Mouse (Mus musculus): ENCODE results near the gene Ifitm6. TPM values are rescaled to one million over a fixed set of nuclear protein-coding genes. Genes with fewer than 3 reads are reported as not detected.
"Not testable (repeated sequence)": the region's sequence is repeated elsewhere in the genome, so short reads cannot be mapped to it uniquely, and the experiment has no call there.

Gene Ifitm6
- total RNA-seq, 2 experiments from 2014 or later = 22.5 to 48.1 TPM

DNA sequence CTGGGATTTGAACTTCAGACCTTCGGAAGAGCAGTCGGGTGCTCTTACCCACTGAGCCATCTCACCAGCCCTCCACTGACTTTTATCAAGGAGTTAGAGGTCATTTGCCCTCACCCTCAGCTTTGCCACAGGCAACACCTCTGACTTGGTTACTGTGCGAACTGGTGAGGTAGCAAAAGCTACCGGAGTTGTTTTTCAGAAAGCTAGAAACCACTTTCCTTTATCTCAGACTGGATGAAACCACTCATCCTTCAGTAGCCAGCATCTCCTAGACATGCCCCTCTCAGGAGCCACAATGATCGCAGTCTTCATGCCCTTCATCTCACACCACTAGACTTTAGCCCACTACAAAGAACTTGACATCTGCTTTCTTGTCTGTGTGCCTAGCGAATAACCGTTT is 34.8 kb downstream of the Ifitm6 start:
- no peak for ATAC-seq (replicated peaks; ENCODE audit: poor library complexity, severe bottlenecking)

GRCm38 (mm10) chr7:140981704-140982103 is 36.0 kb downstream of the Ifitm6 start:
- peak; percentile 99 for ATAC-seq (replicated peaks; ENCODE audit: poor library complexity, severe bottlenecking)

DNA sequence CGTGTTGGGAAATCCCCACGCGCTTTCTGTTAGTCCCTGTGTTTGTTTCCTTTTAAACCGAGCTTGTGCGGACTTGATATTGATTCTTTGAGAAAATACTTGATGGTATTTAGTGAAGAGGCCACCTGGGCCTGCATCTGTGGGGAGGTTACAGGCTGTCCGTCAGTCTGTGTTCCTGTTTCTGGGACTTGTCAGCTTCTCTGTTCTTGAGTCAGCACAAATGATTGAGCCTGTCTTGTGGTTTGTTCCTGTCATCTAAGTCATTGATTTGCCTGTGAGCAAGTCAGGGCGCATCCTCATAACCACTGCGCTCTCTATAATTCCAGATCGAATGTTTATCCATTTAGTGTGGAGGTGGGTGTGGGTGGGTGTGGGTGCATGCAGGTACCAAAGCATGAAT is 41.0 kb downstream of the Ifitm6 start:
- peak; percentile 61 for ATAC-seq (replicated peaks; ENCODE audit: poor library complexity, severe bottlenecking)

GRCm38 (mm10) chr7:140975465-140975864 is 42.3 kb downstream of the Ifitm6 start:
- no peak for ATAC-seq (replicated peaks; ENCODE audit: poor library complexity, severe bottlenecking)

DNA sequence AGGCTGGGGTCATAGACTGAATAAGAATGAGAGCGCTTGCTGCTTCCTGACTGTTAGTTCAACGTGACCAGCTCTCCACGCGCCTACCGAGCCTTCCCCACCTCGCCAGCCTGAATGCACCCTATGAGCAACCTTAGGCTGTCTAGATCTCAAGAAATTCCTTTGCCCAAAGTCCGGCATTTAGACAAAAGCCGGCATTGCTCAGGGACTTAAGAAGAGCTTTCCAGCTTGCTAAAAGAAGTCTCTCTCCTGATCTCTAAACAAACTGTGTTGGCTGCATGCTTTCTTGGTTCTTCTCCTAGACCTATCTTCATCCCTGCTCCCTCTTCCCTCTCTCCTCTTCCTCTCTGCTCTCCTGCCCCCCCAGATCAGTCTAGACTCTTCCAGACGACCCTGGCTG is 42.8 kb downstream of the Ifitm6 start:
- no peak for ATAC-seq (replicated peaks; ENCODE audit: poor library complexity, severe bottlenecking)

- ATAC-seq (replicated peaks; ENCODE audit: poor library complexity, severe bottlenecking) = no peak
These were observed 44.1 kb downstream of the Ifitm6 start for GRCm38 (mm10) chr7:140973396-140974165.

- ATAC-seq (replicated peaks; ENCODE audit: poor library complexity, severe bottlenecking) = peak; percentile 18
These were observed 46.1 kb downstream of the Ifitm6 start for GRCm38 (mm10) chr7:140971479-140972171.

DNA sequence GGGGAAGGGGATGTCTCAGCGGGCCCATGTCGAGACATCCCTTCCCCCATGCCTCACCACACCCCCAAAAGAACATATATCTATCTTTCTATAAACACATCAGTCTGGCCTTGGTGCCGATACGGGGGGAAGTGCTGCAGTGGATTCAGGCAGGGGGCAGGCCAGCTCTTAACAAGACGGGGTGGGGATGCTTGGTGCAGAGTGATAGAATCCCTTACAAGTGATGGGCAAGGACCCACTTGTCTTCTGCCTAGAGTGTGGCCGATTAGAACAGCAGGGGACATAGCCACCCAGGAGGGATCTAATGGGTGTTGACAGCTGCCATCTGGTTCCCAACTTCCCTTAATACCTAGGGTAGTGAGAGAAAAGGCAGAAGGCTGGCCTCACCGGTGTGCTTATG is 46.8 kb downstream of the Ifitm6 start:
- peak; percentile 45; the same call in 1 of the 2 replicates for ATAC-seq (replicated peaks; ENCODE audit: poor library complexity, severe bottlenecking)

GRCm38 (mm10) chr7:140968710-140969109 is 49.0 kb downstream of the Ifitm6 start:
- not testable (repeated sequence) for ATAC-seq (replicated peaks; ENCODE audit: poor library complexity, severe bottlenecking)

GRCm38 (mm10) chr7:140967862-140968591 is 49.7 kb downstream of the Ifitm6 start:
- ATAC-seq (replicated peaks; ENCODE audit: poor library complexity, severe bottlenecking) = peak; percentile 77

GRCm38 (mm10) chr7:140966921-140967320 is 50.8 kb downstream of the Ifitm6 start, which contains the start of gene Ifitm1:
Gene Ifitm1, plus strand, starts transcription at chr7:140967221.
- no peak for ATAC-seq (replicated peaks; ENCODE audit: poor library complexity, severe bottlenecking)

Other genes starting within 250 kb of the Ifitm6 start
Only the 30 nearest of the 31 such genes appear.
- 0.56 and 3.1 TPM in 2 replicates for gene Syce1, start 230.1 kb downstream of the Ifitm6 start, total RNA-seq (2014; fragmentation: Nextera tagmentation)
- not detected in 2 replicates for gene Syce1, start 230.1 kb downstream of the Ifitm6 start, total RNA-seq (2017)
- gene Zfp941, start 195.7 kb downstream of the Ifitm6 start, total RNA-seq (2014; fragmentation: Nextera tagmentation) = 0.58 and 1.4 TPM in 2 replicates
- 1.1 and 1.7 TPM in 2 replicates for gene Zfp941, start 195.7 kb downstream of the Ifitm6 start, total RNA-seq (2017)
- not detected in 2 replicates for gene Urah, start 182.9 kb downstream of the Ifitm6 start, total RNA-seq (2014; fragmentation: Nextera tagmentation)
- not detected in 2 replicates for gene Urah, start 182.9 kb downstream of the Ifitm6 start, total RNA-seq (2017)
- gene Scgb1c1, start 172.4 kb downstream of the Ifitm6 start, total RNA-seq (2014; fragmentation: Nextera tagmentation) = not detected in 2 replicates
- gene Scgb1c1, start 172.4 kb downstream of the Ifitm6 start, total RNA-seq (2017) = not detected in 2 replicates
- not detected in 2 replicates for gene Odf3, start 170.1 kb downstream of the Ifitm6 start, total RNA-seq (2014; fragmentation: Nextera tagmentation)
- not detected in 2 replicates for gene Odf3, start 170.1 kb downstream of the Ifitm6 start, total RNA-seq (2017)
- not detected in 2 replicates for gene Gm45785, start 161.6 kb downstream of the Ifitm6 start, total RNA-seq (2014; fragmentation: Nextera tagmentation)
- gene Gm45785, start 161.6 kb downstream of the Ifitm6 start, total RNA-seq (2017) = not detected in 2 replicates
- gene Ric8a, start 161.0 kb downstream of the Ifitm6 start, total RNA-seq (2014; fragmentation: Nextera tagmentation) = 45.0 and 45.9 TPM in 2 replicates
- gene Ric8a, start 161.0 kb downstream of the Ifitm6 start, total RNA-seq (2017) = 32.6 and 36.2 TPM in 2 replicates
- 15.2 and 21.9 TPM in 2 replicates for gene Bet1l, start 160.3 kb downstream of the Ifitm6 start, total RNA-seq (2014; fragmentation: Nextera tagmentation)
- 20.9 and 21.9 TPM in 2 replicates for gene Bet1l, start 160.3 kb downstream of the Ifitm6 start, total RNA-seq (2017)
- gene Psmd13, start 136.0 kb downstream of the Ifitm6 start, total RNA-seq (2014; fragmentation: Nextera tagmentation) = 111 and 117 TPM in 2 replicates
- 229 and 237 TPM in 2 replicates for gene Psmd13, start 136.0 kb downstream of the Ifitm6 start, total RNA-seq (2017)
- gene Sirt3, start 135.6 kb downstream of the Ifitm6 start, total RNA-seq (2014; fragmentation: Nextera tagmentation) = 66.7 and 71.3 TPM in 2 replicates
- 28.7 and 32.7 TPM in 2 replicates for gene Sirt3, start 135.6 kb downstream of the Ifitm6 start, total RNA-seq (2017)
- gene Cox8b, start 117.5 kb downstream of the Ifitm6 start, total RNA-seq (2014; fragmentation: Nextera tagmentation) = not detected in 2 replicates
- not detected in 2 replicates for gene Cox8b, start 117.5 kb downstream of the Ifitm6 start, total RNA-seq (2017)
- gene Nlrp6, start 97.0 kb downstream of the Ifitm6 start, total RNA-seq (2014; fragmentation: Nextera tagmentation) = not detected in 2 replicates
- gene Nlrp6, start 97.0 kb downstream of the Ifitm6 start, total RNA-seq (2017) = not detected in 2 replicates
- gene Pgghg, start 76.5 kb downstream of the Ifitm6 start, total RNA-seq (2014; fragmentation: Nextera tagmentation) = 6.6 and 11.5 TPM in 2 replicates
- 6.9 and 7.8 TPM in 2 replicates for gene Pgghg, start 76.5 kb downstream of the Ifitm6 start, total RNA-seq (2017)
- gene Ifitm5, start 67.6 kb downstream of the Ifitm6 start, total RNA-seq (2014; fragmentation: Nextera tagmentation) = 1.7 TPM in 1 of 2 replicates, not detected in the other
- not detected in 2 replicates for gene Ifitm5, start 67.6 kb downstream of the Ifitm6 start, total RNA-seq (2017)
- gene Gm45717, start 62.0 kb downstream of the Ifitm6 start, total RNA-seq (2014; fragmentation: Nextera tagmentation) = not detected in 2 replicates
- gene Gm45717, start 62.0 kb downstream of the Ifitm6 start, total RNA-seq (2017) = not detected in 2 replicates
- gene Ifitm2, start 61.9 kb downstream of the Ifitm6 start, total RNA-seq (2014; fragmentation: Nextera tagmentation) = 555 and 581 TPM in 2 replicates
- gene Ifitm2, start 61.9 kb downstream of the Ifitm6 start, total RNA-seq (2017) = 354 and 388 TPM in 2 replicates
- 79.9 and 149 TPM in 2 replicates for gene Ifitm1, start 50.7 kb downstream of the Ifitm6 start, total RNA-seq (2014; fragmentation: Nextera tagmentation)
- 18.5 and 25.3 TPM in 2 replicates for gene Ifitm1, start 50.7 kb downstream of the Ifitm6 start, total RNA-seq (2017)
- 146 and 224 TPM in 2 replicates for gene Ifitm3, start 7.2 kb downstream of the Ifitm6 start, total RNA-seq (2014; fragmentation: Nextera tagmentation)
- 55.6 and 69.2 TPM in 2 replicates for gene Ifitm3, start 7.2 kb downstream of the Ifitm6 start, total RNA-seq (2017)
- gene Gm17387, start 11.2 kb upstream of the Ifitm6 start, total RNA-seq (2014; fragmentation: Nextera tagmentation) = not detected in 2 replicates
- gene Gm17387, start 11.2 kb upstream of the Ifitm6 start, total RNA-seq (2017) = not detected in 2 replicates
- gene B4galnt4, start 43.2 kb upstream of the Ifitm6 start, total RNA-seq (2014; fragmentation: Nextera tagmentation) = 0.60 and 3.6 TPM in 2 replicates
- 0.26 TPM in 1 of 2 replicates, not detected in the other for gene B4galnt4, start 43.2 kb upstream of the Ifitm6 start, total RNA-seq (2017)
- gene Pkp3, start 60.3 kb upstream of the Ifitm6 start, total RNA-seq (2014; fragmentation: Nextera tagmentation) = 1.4 and 2.2 TPM in 2 replicates
- gene Pkp3, start 60.3 kb upstream of the Ifitm6 start, total RNA-seq (2017) = 0.52 and 2.7 TPM in 2 replicates
- gene Sigirr, start 82.6 kb upstream of the Ifitm6 start, total RNA-seq (2014; fragmentation: Nextera tagmentation) = 16.9 and 30.9 TPM in 2 replicates
- gene Sigirr, start 82.6 kb upstream of the Ifitm6 start, total RNA-seq (2017) = 16.6 and 20.2 TPM in 2 replicates
- not detected in 2 replicates for gene Ano9, start 99.9 kb upstream of the Ifitm6 start, total RNA-seq (2014; fragmentation: Nextera tagmentation)
- gene Ano9, start 99.9 kb upstream of the Ifitm6 start, total RNA-seq (2017) = not detected in 2 replicates
- gene Ptdss2, start 104.5 kb upstream of the Ifitm6 start, total RNA-seq (2014; fragmentation: Nextera tagmentation) = 14.0 and 17.5 TPM in 2 replicates
- 4.2 and 7.1 TPM in 2 replicates for gene Ptdss2, start 104.5 kb upstream of the Ifitm6 start, total RNA-seq (2017)
- gene Rnh1, start 154.9 kb upstream of the Ifitm6 start, total RNA-seq (2014; fragmentation: Nextera tagmentation) = 79.1 and 109 TPM in 2 replicates
- 45.2 and 47.7 TPM in 2 replicates for gene Rnh1, start 154.9 kb upstream of the Ifitm6 start, total RNA-seq (2017)
- gene Hras, start 176.1 kb upstream of the Ifitm6 start, total RNA-seq (2014; fragmentation: Nextera tagmentation) = 57.4 and 69.3 TPM in 2 replicates
- 24.9 and 28.8 TPM in 2 replicates for gene Hras, start 176.1 kb upstream of the Ifitm6 start, total RNA-seq (2017)
- 1.4 and 2.4 TPM in 2 replicates for gene Lrrc56, start 176.2 kb upstream of the Ifitm6 start, total RNA-seq (2014; fragmentation: Nextera tagmentation)
- 0.52 and 0.62 TPM in 2 replicates for gene Lrrc56, start 176.2 kb upstream of the Ifitm6 start, total RNA-seq (2017)
- gene Lmntd2, start 196.2 kb upstream of the Ifitm6 start, total RNA-seq (2014; fragmentation: Nextera tagmentation) = 2.2 TPM in 1 of 2 replicates, not detected in the other
- 0.34 TPM in 1 of 2 replicates, not detected in the other for gene Lmntd2, start 196.2 kb upstream of the Ifitm6 start, total RNA-seq (2017)
- gene Rassf7, start 197.9 kb upstream of the Ifitm6 start, total RNA-seq (2014; fragmentation: Nextera tagmentation) = 3.1 and 4.5 TPM in 2 replicates
- 2.0 and 4.5 TPM in 2 replicates for gene Rassf7, start 197.9 kb upstream of the Ifitm6 start, total RNA-seq (2017)
- gene Phrf1, start 210.9 kb upstream of the Ifitm6 start, total RNA-seq (2014; fragmentation: Nextera tagmentation) = 70.9 and 75.4 TPM in 2 replicates
- gene Phrf1, start 210.9 kb upstream of the Ifitm6 start, total RNA-seq (2017) = 51.7 and 57.7 TPM in 2 replicates